Mouse (Mus musculus) gastrocnemius, adult 18-20 months (tissue): Measurements from ENCODE around the gene Ccdc50. TPM values are rescaled to one million over a fixed set of nuclear protein-coding genes. Genes with fewer than 3 reads are reported as not detected.

Experiments used
- DNase-seq: peaks from one replicate; pipeline ENCODE4 v3.0.0; 2021; ENCODE audit warnings: low spot score
- long read RNA-seq, 2 experiments: library from polyadenylated mRNA; stranded (forward); transcript quantifications; one replicate each; pipeline ENCODE4 v2.0.0; 2021
- total RNA-seq, 2 experiments: library from RNA; stranded (reverse); gene quantifications; 2 replicates each; pipeline ENCODE4 v1.2.3; 2021

Gene Ccdc50
- total RNA-seq, result 100 to 1,000 TPM in 1 of 2 experiments, 10 to 100 TPM in 1; 81.2 to 104 TPM
- long read RNA-seq, experiment 1, full-length matches to known transcripts, result 16 of 91 reads
- long read RNA-seq, experiment 1, partial matches to known transcripts, result 50 of 91 reads
- long read RNA-seq, experiment 1, other reads (novel, unspliced or antisense), result 25 of 91 reads
- long read RNA-seq, experiment 2, full-length matches to known transcripts, result 13 of 50 reads
- long read RNA-seq, experiment 2, partial matches to known transcripts, result 29 of 50 reads
- long read RNA-seq, experiment 2, other reads (novel, unspliced or antisense), result 8 of 50 reads

GRCm38 (mm10) chr16:27388761-27389451, at the start of gene Ccdc50:
Ccdc50 (plus strand) TSS chr16:27388869.
- peak; percentile 74 for DNase-seq

GRCm38 (mm10) chr16:27347521-27347920, 41.1 kb upstream of the Ccdc50 start:
- DNase-seq, result no peak

GRCm38 (mm10) chr16:27348359-27348758, 40.3 kb upstream of the Ccdc50 start:
- DNase-seq, result no peak

- no peak for DNase-seq
These were observed 39.4 kb upstream of the Ccdc50 start for GRCm38 (mm10) chr16:27349235-27349634.

- DNase-seq, result no peak
These were observed 38.7 kb upstream of the Ccdc50 start for GRCm38 (mm10) chr16:27349878-27350532.

GRCm38 (mm10) chr16:27354464-27354863, 34.2 kb upstream of the Ccdc50 start:
- no peak for DNase-seq

- no peak for DNase-seq
These were observed 28.6 kb upstream of the Ccdc50 start for GRCm38 (mm10) chr16:27360059-27360458.

- DNase-seq, result no peak
These were observed 18.5 kb upstream of the Ccdc50 start, which contains the start of gene Uts2b for GRCm38 (mm10) chr16:27370191-27370590. Uts2b (minus strand) TSS chr16:27370239.

- DNase-seq, result no peak
These were observed 18.0 kb upstream of the Ccdc50 start for GRCm38 (mm10) chr16:27370700-27371099.

- no peak for DNase-seq
These were observed 14.5 kb upstream of the Ccdc50 start for GRCm38 (mm10) chr16:27374139-27374538.

GRCm38 (mm10) chr16:27375318-27375717, 13.4 kb upstream of the Ccdc50 start:
- no peak for DNase-seq

- no peak for DNase-seq
These were observed 12.1 kb upstream of the Ccdc50 start for GRCm38 (mm10) chr16:27376556-27376955.

- no peak for DNase-seq
These were observed 6.5 kb upstream of the Ccdc50 start for GRCm38 (mm10) chr16:27382217-27382616.

- no peak for DNase-seq
These were observed 3.6 kb upstream of the Ccdc50 start for GRCm38 (mm10) chr16:27384893-27385603.

GRCm38 (mm10) chr16:27385649-27386048, 3.0 kb upstream of the Ccdc50 start:
- no peak for DNase-seq

GRCm38 (mm10) chr16:27386850-27387407, 1.7 kb upstream of the Ccdc50 start:
- DNase-seq, result no peak

- DNase-seq, result no peak
These were observed 746 bp upstream of the Ccdc50 start for GRCm38 (mm10) chr16:27387634-27388611.

GRCm38 (mm10) chr16:27389534-27390282, 1.0 kb downstream of the Ccdc50 start:
- DNase-seq, result peak; percentile 54

- DNase-seq, result no peak
These were observed 1.6 kb downstream of the Ccdc50 start for GRCm38 (mm10) chr16:27390306-27390705.
